Mouse (Mus musculus) liver, postnatal 0 days (tissue): ENCODE measurements around the gene 1700020L24Rik.

ENCODE experiments used
- CTCF ChIP-seq: sonication (generic); IDR thresholded peaks from 2 replicates; pipeline ENCODE4 v1.5.1; 2016; ENCODE audit warnings: antibody characterized with exemption, low read depth
- EP300 ChIP-seq: IDR thresholded peaks from 2 replicates; pipeline ENCODE4 v1.6.1; 2016; ENCODE audit warnings: antibody characterized with exemption, low read depth, mild to moderate bottlenecking

DNA sequence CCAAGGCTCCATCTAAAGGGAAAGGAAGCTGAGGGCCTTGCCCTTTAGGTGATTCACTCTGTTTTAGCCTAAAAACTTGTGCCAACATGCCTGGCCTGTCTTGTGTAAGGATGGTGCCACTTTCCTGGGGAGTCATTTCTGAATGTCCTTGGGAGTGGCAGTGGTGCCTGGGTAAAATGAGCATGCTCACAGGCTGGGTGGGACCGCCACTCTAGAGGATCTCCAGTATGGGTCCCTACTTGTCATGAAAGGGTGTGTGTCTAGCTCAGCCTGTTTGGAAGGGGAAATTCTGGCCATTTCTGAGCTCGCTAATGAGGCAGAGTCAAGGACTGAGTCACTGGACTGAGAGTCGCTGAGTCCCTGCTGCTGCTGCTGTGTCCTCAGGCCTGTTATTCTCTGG is 18.1 kb downstream of the 1700020L24Rik start:
- no peak for TF ChIP-seq CTCF
- no peak for TF ChIP-seq EP300
